Mouse (Mus musculus): ENCODE measurements at regions not wholly inside any gene's neighbourhood (a gene's known extent, or its start where the extent isn't known, plus 50 kb on each side); places are given as distances from the start of the nearest gene placed in this dataset.
A peak's percentile ranks its signal among the peaks of the same experiment; 100 is the strongest.

- peak; percentile 61 to 78 for DNase-seq (ENCODE audit: low spot score in 2 of 2)
Measured at GRCm38 (mm10) chr10:53435181-53435874, 55.6 kb upstream of the Cep85l start.

GRCm38 (mm10) chr10:53434376-53435171, 54.8 kb upstream of the Cep85l start:
- DNase-seq (ENCODE audit: low spot score in 2 of 2), result no peak

- DNase-seq (ENCODE audit: low spot score in 2 of 2), result no peak
Measured at GRCm38 (mm10) chr10:53432794-53433193, 53.0 kb upstream of the Cep85l start.

GRCm38 (mm10) chr10:53429539-53430344, 50.0 kb upstream of the Cep85l start:
- no peak for DNase-seq (ENCODE audit: low spot score in 2 of 2)

Data from spleen, postnatal 4 days (tissue).